Mouse (Mus musculus): ENCODE data around the gene Hfe2.
"Not testable (repeated sequence)": the region's sequence is repeated elsewhere in the genome, so short reads cannot be mapped to it uniquely, and the experiment has no call there.

The Hfe2 gene

GRCm38 (mm10) chr3:96524914-96525313, at the start of gene Hfe2:
Hfe2 (plus strand) TSS chr3:96525172.
- no peak for DNase-seq

- no peak for DNase-seq
These were observed 47.9 kb upstream of the Hfe2 start for GRCm38 (mm10) chr3:96477084-96477483.

- no peak for DNase-seq
These were observed 47.4 kb upstream of the Hfe2 start for GRCm38 (mm10) chr3:96477558-96477957.

- no peak for DNase-seq
These were observed 45.7 kb upstream of the Hfe2 start for GRCm38 (mm10) chr3:96479249-96479648.

GRCm38 (mm10) chr3:96480684-96481270, 44.2 kb upstream of the Hfe2 start:
- DNase-seq: no peak

- DNase-seq: no peak
These were observed 43.1 kb upstream of the Hfe2 start for GRCm38 (mm10) chr3:96481856-96482255.

GRCm38 (mm10) chr3:96482451-96482850, 42.5 kb upstream of the Hfe2 start:
- DNase-seq: no peak

- not testable (repeated sequence) for DNase-seq
These were observed 41.9 kb upstream of the Hfe2 start for GRCm38 (mm10) chr3:96483044-96483443.

GRCm38 (mm10) chr3:96483946-96484345, 41.0 kb upstream of the Hfe2 start:
- no peak for DNase-seq

GRCm38 (mm10) chr3:96484921-96485320, 40.1 kb upstream of the Hfe2 start:
- no peak for DNase-seq

GRCm38 (mm10) chr3:96485361-96485760, 39.6 kb upstream of the Hfe2 start:
- DNase-seq: no peak

- DNase-seq: not testable (repeated sequence)
These were observed 38.7 kb upstream of the Hfe2 start for GRCm38 (mm10) chr3:96486064-96486827.

GRCm38 (mm10) chr3:96486828-96487559, 38.0 kb upstream of the Hfe2 start:
- not testable (repeated sequence) for DNase-seq

- peak; percentile 45 for DNase-seq
These were observed 37.2 kb upstream of the Hfe2 start for GRCm38 (mm10) chr3:96487596-96488289.

- not testable (repeated sequence) for DNase-seq
These were observed 36.6 kb upstream of the Hfe2 start for GRCm38 (mm10) chr3:96488290-96488906.

GRCm38 (mm10) chr3:96488907-96489629, 35.9 kb upstream of the Hfe2 start:
- not testable (repeated sequence) for DNase-seq

GRCm38 (mm10) chr3:96489636-96490035, 35.3 kb upstream of the Hfe2 start:
- not testable (repeated sequence) for DNase-seq

- DNase-seq: not testable (repeated sequence)
These were observed 30.5 kb upstream of the Hfe2 start for GRCm38 (mm10) chr3:96494456-96494855.

- no peak for DNase-seq
These were observed 30.1 kb upstream of the Hfe2 start for GRCm38 (mm10) chr3:96494912-96495311.

GRCm38 (mm10) chr3:96495490-96496210, 29.3 kb upstream of the Hfe2 start:
- peak; percentile 3 for DNase-seq

- peak; percentile 5 for DNase-seq
These were observed 28.8 kb upstream of the Hfe2 start for GRCm38 (mm10) chr3:96496216-96496615.
